Mouse (Mus musculus): Measurements from ENCODE around the gene Islr2.

GRCm38 (mm10) chr9:58197781-58198701 lies 6.1 kb downstream of the Islr2 start:
- TF ChIP-seq CTCF (IDR thresholded peaks at IDR 0.05; ENCODE audit: extremely low read depth, insufficient read depth, insufficient read length, insufficient replicate concordance) (peak; percentile 63; the same call in 1 of the 2 replicates), POLR2A (IDR thresholded peaks at IDR 0.05; ENCODE audit: low read depth, low read length) (no peak)
